Mouse (Mus musculus) A20 (cell line): ENCODE measurements around the gene Hsp90ab1.

Experiments used
- DNase-seq: peaks from one replicate; pipeline ENCODE4 v3.0.0-alpha.2; 2011; ENCODE audit warnings: low read depth, low spot score

Gene Hsp90ab1

GRCm38 (mm10) chr17:45580958-45581477 is 7.9 kb upstream of the Hsp90ab1 start:
- no peak for DNase-seq

DNA sequence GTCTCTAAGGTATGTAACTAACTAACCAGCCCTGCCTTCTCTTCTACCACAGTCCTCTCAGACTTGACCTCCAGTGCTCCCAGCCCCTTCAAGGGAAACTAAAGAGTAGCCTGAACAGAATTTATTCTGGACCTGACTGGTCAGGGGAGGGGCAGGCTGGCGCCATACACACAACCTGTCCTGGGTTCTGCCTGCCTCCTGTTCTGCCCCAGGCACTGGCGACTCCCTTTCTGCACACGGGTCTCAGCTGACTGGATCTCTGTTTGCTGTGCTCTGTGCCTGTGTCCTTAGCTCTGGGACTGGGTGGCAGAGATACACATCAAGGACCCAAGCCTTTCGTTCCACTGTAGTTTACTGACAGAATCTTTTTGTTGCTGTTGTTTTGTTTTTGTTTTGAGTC is 6.5 kb upstream of the Hsp90ab1 start:
- DNase-seq: no peak

DNA sequence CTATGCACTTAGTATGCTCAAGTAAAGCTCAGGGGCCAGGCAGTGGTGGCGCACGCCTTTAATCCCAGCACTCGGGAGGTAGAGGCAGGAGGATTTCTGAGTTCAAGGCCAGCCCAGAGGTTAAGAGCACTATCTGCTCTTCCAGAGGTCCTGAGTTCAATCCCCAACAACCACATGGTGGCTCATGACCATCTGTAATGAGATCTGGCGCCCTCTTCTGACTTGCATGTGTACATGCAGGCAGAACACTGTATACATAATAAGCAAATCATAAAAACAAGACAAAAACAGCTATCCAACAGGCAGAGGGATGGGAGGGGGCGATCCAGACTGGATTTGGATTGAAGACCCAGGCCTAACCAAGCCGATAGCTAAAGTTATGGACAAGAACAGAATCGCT is 5.8 kb upstream of the Hsp90ab1 start:
- DNase-seq: peak; percentile 50

DNA sequence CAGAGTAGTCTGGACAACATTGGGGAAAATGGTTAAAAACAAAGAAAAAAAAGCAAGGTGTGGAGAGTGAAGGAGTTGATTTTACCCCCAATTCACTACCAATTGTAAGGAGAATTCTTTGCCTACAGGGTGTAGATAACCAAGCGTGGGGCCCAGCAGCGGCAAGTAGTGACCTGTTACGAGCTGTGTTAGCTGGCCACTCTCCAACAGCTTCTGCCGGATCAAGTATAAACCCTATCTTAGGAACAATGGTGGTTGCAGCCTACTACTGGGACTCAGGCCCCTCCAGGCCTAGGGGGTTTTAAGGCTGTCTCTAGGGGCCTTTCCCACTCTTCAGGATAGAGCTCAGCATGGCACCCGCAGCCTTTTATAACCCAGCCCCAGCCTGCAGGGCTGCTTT is 5.2 kb upstream of the Hsp90ab1 start:
- DNase-seq: no peak

DNA sequence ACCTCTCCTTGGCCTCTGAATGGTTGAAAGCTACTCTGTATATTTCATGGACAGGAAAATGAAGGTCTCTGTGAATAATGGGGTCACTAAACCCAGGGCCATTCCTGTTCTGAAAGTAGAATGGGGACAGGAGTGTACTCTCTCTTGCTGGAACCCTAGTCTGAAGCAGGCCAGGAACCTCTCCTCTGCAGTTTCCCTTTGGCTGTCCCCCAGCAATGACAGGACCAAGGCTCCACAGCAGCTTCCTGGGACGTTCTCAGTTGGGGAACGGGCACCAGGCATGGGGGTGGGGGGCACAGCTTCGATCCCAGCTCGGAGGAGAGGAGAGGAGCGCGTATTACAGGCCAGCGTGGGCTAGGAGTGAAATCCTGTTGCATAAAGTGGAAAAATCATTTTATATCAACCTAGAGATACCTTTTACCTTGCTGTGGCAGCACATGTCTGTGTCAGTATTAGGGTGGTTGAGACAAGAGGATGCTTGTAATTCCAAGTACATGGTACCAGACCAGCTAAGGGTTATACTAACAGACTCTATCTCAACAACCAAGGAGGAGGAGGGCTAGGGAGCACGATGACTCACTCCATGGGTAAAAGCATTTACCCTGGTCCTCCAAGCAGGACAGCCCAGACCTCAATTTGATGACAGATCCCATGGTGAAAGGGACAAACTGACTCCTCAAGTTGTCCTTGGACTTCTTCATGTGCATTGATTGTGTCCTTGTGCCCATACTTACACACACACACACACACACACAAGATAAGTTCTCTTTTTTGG is 2.2 kb upstream of the Hsp90ab1 start:
- DNase-seq: no peak

DNA sequence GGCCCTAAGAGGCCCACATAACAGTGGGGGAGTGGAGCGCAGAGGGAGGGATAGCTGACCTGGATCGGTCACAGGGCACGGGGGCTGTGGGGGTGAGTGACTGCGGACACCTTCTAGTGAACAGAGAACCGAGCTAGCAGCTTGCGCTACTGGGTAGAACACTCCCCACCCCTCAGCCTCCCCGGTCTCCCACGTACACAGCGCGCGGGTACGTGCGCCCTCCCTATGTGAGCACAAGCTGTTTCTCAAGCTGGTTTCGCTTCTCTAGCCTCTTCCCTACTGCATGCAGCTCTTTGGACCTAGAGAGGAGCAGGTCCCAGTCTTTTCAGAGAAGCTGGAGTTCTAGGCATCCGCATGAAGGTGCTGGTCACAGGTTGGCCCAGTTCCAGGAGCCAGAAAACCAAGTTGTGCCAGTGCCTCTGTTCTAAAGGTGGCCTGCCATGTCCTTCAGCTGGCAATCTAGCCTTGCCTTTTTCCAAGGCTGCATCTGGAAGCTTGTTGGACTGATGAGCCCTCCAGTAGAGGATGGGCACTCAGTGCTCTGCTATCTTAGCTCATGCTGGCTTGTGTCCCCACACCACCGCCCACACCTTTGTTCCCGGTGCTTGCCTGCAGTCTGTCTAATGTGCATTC is 1.2 kb upstream of the Hsp90ab1 start:
- DNase-seq: peak; percentile 86

DNA sequence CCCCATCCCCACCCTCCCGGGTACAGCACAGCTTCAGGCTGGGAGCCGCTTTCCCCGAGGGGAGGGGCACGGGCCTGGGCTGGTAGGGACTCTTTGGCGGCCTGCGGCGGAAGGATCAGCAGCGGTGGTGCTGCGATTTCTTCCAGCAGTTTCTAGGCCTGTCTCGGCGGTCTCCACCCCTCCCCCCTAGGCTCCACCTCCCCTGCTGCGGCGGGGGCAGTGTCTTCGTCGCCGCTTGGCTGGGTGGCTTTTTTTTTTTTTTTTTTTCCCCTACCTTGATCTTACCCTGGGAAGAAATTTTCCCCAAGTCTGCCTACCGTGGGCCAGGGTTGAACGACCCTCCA is 681 bp upstream of the Hsp90ab1 start:
- peak; percentile 99 for DNase-seq

GRCm38 (mm10) chr17:45572103-45573086 is 676 bp downstream of the Hsp90ab1 start:
- peak; percentile 82 for DNase-seq

GRCm38 (mm10) chr17:45569999-45570398 is 3.1 kb downstream of the Hsp90ab1 start:
- no peak for DNase-seq

DNA sequence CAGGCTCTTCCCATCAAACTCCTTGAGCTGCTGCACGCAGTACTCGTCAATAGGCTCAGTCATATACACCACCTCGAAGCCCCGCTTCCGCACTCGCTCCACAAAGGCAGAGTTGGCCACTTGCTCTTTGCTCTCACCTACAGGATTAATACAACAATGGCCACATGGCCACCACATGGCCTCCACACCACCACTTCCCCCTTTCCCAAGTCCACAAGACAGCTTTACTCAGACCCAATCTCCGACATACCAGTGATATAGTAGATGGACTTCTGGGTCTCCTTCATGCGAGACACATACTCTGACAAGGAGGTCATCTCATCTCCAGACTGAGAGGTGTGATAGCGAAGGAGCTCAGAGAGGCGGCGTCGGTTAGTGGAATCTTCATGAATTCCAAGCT is 4.1 kb downstream of the Hsp90ab1 start:
- DNase-seq: no peak

DNA sequence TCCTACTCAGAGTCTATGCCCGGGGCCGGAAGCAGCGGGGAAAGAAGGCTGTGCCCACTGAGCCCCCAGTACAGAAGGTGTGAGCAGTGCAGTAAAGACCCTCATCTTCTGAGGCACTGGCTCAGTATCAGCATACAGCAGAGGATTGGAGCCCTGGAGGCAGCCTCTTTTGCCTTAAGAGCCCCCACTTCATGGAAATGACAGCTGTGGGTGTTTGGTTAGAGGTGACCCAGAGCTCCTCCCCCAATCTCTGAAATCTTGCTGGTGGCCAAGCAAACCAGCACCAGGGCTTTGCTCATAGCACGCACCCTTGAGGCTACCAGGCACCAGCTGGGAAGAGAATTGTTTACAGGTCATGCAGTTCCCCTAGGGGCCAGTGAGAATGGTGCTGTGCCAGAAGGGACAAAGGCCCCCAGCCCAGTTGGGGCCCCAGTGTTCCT is 5.9 kb downstream of the Hsp90ab1 start:
- DNase-seq: no peak

- no peak for DNase-seq
These were observed 6.5 kb downstream of the Hsp90ab1 start for GRCm38 (mm10) chr17:45566360-45567161.

GRCm38 (mm10) chr17:45566031-45566359 is 7.1 kb downstream of the Hsp90ab1 start:
- DNase-seq: no peak

DNA sequence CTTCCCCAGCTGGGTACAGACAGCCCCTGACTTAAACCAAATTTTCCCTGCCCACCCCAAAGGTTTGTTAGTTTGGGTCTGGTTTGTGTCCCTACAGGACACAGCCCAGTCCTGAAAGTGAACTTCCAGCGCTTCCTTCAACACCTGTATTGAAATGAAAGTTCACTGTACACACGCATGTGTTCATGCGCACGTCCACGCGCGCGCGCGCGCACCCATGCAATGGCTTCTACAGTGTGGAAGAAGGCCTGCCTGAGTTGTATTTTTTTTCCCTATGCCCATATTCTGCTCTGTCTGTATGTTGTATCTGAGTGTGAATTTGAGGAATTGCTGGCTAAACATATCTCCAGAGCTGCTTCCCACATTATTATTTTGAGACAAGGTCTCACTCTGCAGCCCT is 8.0 kb downstream of the Hsp90ab1 start:
- no peak for DNase-seq

DNA sequence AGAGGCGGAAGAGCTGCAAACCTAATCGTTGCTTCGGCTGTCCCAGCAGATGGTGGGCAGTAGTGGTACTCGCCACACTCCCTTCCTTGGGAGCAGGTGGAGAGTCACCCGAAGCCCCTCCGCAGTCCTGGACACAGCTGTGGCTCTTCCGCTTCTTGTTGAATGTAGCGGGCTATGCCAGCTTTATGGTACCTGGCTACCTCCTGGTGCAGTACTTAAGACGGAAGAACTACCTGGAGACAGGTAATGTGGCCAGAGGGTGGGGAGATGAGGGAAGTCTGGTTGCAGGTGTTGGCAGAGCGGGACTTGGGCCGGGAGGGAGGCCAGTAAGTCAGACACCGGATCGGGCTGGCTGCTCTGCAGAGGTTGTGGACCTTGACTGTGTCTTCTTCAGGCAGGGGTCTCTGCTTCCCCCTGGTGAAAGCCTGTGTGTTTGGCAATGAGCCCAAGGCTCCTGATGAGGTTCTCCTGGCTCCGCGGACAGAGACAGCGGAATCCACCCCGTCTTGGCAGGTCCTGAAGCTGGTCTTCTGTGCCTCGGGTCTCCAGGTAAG is 8.5 kb downstream of the Hsp90ab1 start:
- peak; percentile 58 for DNase-seq

DNA sequence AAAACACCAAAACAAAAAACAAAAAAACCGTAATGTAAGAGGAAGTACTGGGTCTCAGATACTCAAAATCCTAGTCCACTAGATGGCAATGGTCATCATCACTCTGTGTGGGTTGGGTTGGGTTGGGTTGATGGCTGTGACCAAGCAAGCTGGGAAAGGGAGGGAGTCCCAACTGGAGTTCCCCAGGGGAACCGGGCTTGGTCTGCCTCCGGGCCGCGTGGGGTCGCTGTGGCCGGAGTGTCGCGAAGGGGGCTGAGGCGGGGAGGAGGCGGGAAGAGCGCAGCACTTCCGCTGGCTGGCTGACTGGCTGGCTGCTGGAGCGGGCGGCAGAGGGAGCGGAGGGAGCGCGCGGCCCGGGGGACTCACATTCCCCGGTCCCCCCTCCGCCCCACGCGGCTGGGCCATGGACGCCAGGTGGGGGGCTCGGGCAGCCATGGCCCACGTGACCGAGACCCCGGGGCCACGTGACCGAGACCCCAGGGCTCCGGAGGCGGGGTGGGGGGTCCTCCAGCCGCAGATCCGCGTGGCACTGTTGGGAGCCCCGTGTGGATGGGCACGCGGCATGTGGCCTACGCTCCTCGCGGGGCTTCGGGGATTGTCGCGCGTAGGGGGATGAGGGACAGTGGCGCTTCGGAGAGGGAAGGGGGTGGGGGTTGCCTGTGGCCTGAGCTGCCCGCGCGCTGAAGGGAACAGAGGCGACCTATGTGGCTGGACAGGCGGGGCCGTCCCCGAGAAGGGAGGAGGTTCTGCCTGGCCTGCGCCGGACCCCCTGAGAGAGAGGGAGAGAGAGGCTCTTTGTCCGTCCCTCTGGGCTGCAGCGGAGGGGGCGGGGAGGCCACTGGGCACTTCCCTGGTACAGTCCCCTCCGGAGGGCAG is 9.2 kb downstream of the Hsp90ab1 start, which contains the start of gene Slc35b2:
Gene Slc35b2, plus strand, starts transcription at position 220 of the 876 bp plus-strand sequence.
- DNase-seq: peak; percentile 91

GRCm38 (mm10) chr17:45563216-45563615 is 9.9 kb downstream of the Hsp90ab1 start:
- DNase-seq: peak; percentile 77

DNA sequence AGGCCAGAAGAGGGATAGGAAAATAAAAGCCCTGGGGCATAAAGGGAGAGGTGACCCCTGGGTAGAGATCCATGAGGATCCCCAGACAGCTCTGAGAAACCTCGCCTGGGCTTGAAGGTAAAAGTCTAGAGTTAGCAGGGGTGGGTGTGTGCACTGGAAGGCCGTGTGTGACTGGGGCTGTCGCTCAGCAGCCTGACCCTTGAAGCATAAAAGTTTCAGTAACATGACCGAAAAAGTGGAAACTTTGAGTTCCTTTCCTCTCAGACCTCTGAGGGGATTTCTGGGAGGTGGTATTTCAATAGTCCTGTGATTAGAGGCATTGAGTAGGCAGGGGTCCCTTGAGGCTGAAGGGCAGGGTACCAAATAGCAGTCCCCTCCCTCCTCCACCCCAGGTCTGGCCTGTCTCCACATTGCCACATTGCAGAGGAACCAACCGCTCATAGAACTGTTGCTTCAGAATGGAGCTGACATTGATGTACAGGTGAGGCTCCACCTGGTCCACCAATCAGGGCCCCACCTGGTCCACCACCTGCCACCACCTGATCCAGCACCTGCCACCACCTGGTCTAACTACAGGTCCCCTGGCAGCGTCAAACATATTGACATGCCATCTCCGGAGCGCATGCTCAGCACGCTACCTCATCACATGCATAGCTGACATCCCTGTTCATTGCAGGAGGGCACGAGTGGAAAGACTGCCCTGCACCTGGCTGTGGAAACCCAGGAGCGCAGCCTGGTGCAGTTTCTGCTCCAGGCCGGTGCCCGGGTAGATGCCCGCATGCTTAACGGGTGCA is 13.1 kb downstream of the Hsp90ab1 start:
- no peak for DNase-seq
